ENCODE assay signal across 18 mouse cellular contexts in genomic region chr4:106282123-106282510, GRCm38 (mm10). TPM values are rescaled to one million over a fixed set of nuclear protein-coding genes. Genes with fewer than 3 reads are reported as not detected.
DNase-seq lines count a peak whose midpoint lies in the region; ATAC-seq and TF ChIP-seq lines count a peak whose summit lies in the region.
"Had no signal": no experiment of that assay in that cellular context is flagged by ENCODE, and none has a peak within 500 bp of the region (broad histone marks: within the 10 kb centered on the region; RNA-seq: fewer than 3 reads in every experiment).

No protein-coding gene starts in this region.

- TF ChIP-seq POLR2A in embryonic fibroblast, embryonic 13.5 days (IDR thresholded peaks at IDR 0.05; ENCODE audit: low read depth, low read length), result no peak

- ATAC-seq in cerebellum, adult (ENCODE audit: insufficient number of reproducible peaks, low FRiP score, low TSS enrichment), result 0 out of 2 replicates have a peak, but pooled peaks have one; percentile 11
- no peak for ATAC-seq in heart, embryonic 13.5 days (ENCODE audit: extremely low read depth, insufficient number of reproducible peaks, low FRiP score, low TSS enrichment)
- ATAC-seq in kidney, embryonic 16.5 days (ENCODE audit: low FRiP score, low TSS enrichment), result no peak
- ATAC-seq: hindbrain, postnatal 0 days; midbrain, embryonic 13.5 days had no signal

- TF ChIP-seq CTCF in embryonic fibroblast, embryonic 13.5 days (IDR thresholded peaks at IDR 0.05; ENCODE audit: borderline replicate concordance, insufficient read depth, low read length), result no peak

- no peak for DNase-seq in cerebellum, adult 8-10 months
- no peak for DNase-seq in heart, postnatal 14 days
- no peak for DNase-seq in kidney, postnatal 4 days
- no peak for DNase-seq in thymus, postnatal 36 days
- DNase-seq: gastrocnemius, postnatal 14 days; layer of hippocampus, postnatal 36 days; right cerebral cortex, postnatal 4 days; thymus, postnatal 4 days had no signal

- no peaks in the 10 kb centered on the region for H3K27me3 ChIP-seq in heart, embryonic 13.5 days (replicated peaks)
- no peaks in the 10 kb centered on the region for H3K27me3 ChIP-seq in kidney, embryonic 16.5 days (ENCODE audit: insufficient read depth, low read length)
- H3K27me3 ChIP-seq: midbrain, embryonic 13.5 days; neural tube, embryonic 15.5 days had no signal

- peaks cover 3% of the 10 kb centered on the region; the same call in 1 of the 2 replicates for H3K9me3 ChIP-seq in heart, embryonic 13.5 days
- peaks cover 3% of the 10 kb centered on the region for H3K9me3 ChIP-seq in kidney, embryonic 16.5 days (ENCODE audit: low read length)
- H3K9me3 ChIP-seq: G1E; midbrain, embryonic 13.5 days; neural tube, embryonic 15.5 days had no signal

- H3K27ac ChIP-seq in heart, embryonic 13.5 days (replicated peaks), result peak overlapping the region; percentile 82
- H3K27ac ChIP-seq in kidney, embryonic 16.5 days (ENCODE audit: low read length), result peak overlapping the region; percentile 21; the same call in 1 of the 2 replicates
- peak overlapping the region; percentile 25; the same call in 1 of the 2 replicates for H3K27ac ChIP-seq in embryonic fibroblast, embryonic 13.5 days (ENCODE audit: insufficient read depth, low read length)
- H3K27ac ChIP-seq: hindbrain, postnatal 0 days; macrophage; midbrain, embryonic 13.5 days; neural tube, embryonic 15.5 days had no signal

- H3K4me1 ChIP-seq in heart, embryonic 13.5 days, result peaks cover 37% of the 10 kb centered on the region
- H3K4me1 ChIP-seq in kidney, embryonic 16.5 days (ENCODE audit: insufficient read depth, low read length), result no peaks in the 10 kb centered on the region
- H3K4me1 ChIP-seq in embryonic fibroblast, embryonic 13.5 days (ENCODE audit: control insufficient read depth, insufficient read depth, low read length), result peaks cover 5% of the 10 kb centered on the region
- H3K4me1 ChIP-seq: midbrain, embryonic 13.5 days; neural tube, embryonic 15.5 days had no signal

- H3K9ac ChIP-seq in heart, embryonic 13.5 days, result no peak overlapping the region
- H3K9ac ChIP-seq in kidney, embryonic 16.5 days (replicated peaks; ENCODE audit: low read length), result no peak overlapping the region
- H3K9ac ChIP-seq: midbrain, embryonic 13.5 days; neural tube, embryonic 15.5 days had no signal

- 64% methylated on average over 3 of the region's 3 CpGs for WGBS in heart, embryonic 13.5 days
- 76% methylated on average over 3 of the region's 3 CpGs for WGBS in kidney, embryonic 16.5 days

- intact Hi-C loops in heart, postnatal 14 days (cut with DNase I), result no loop called here

- no peaks in the 10 kb centered on the region for H3K36me3 ChIP-seq in heart, embryonic 13.5 days
- no peaks in the 10 kb centered on the region for H3K36me3 ChIP-seq in kidney, embryonic 16.5 days (ENCODE audit: insufficient read depth, low read length)
- H3K36me3 ChIP-seq: G1E; midbrain, embryonic 13.5 days; neural tube, embryonic 15.5 days had no signal

- peak overlapping the region; percentile 56 for H3K4me2 ChIP-seq in heart, embryonic 13.5 days
- H3K4me2 ChIP-seq in kidney, embryonic 16.5 days (replicated peaks; ENCODE audit: low read depth, low read length), result no peak overlapping the region
- H3K4me2 ChIP-seq: midbrain, embryonic 13.5 days; neural tube, embryonic 15.5 days had no signal

- H3K4me3 ChIP-seq in heart, embryonic 13.5 days, result 0 out of 2 replicates have a peak overlapping the region, but pooled peaks have one; percentile 17
- H3K4me3 ChIP-seq in kidney, embryonic 16.5 days (ENCODE audit: low read length), result no peak overlapping the region
- no peak overlapping the region for H3K4me3 ChIP-seq in embryonic fibroblast, embryonic 13.5 days (ENCODE audit: insufficient read depth, low read length)
- H3K4me3 ChIP-seq: midbrain, embryonic 13.5 days; myocyte; neural tube, embryonic 15.5 days had no signal

RNA-seq across cellular contexts. Expression of gene Usp24, which starts 33.9 kb away (rescaled TPM):
- 5.6 and 6.3 TPM in 2 replicates for polyA plus RNA-seq in heart, embryonic 13.5 days (2015; fragmentation: Nextera tagmentation; extraction: Ambion mirVana)
- 10 to 100 TPM; 39.4 to 40.3 TPM for total RNA-seq in heart, postnatal 14 days (2021)
- polyA plus RNA-seq in kidney, embryonic 16.5 days (2015; fragmentation: Nextera tagmentation; extraction: Ambion mirVana), result 6.3 and 6.4 TPM in 2 replicates
- 31.1 and 35.4 TPM in 2 replicates for polyA plus RNA-seq in embryonic fibroblast, embryonic 13.5 days (2011; ENCODE audit: insufficient read length, low read depth, missing spikeins)

Comparison
In these comparisons a context has a peak if more than half of its experiments do, and no peak if none do; other contexts are left out.
1. H3K27ac ChIP-seq: peak in every context shown above with its lines; median percentile 82 in heart, embryonic 13.5 days; 25 in embryonic fibroblast, embryonic 13.5 days; 21 in kidney, embryonic 16.5 days.